Mouse (Mus musculus) lung, postnatal 0 days (tissue): ENCODE results near the gene Spsb4. TPM values are rescaled to one million over a fixed set of nuclear protein-coding genes. Genes with fewer than 3 reads are reported as not detected.

Source experiments
- ATAC-seq: fragments of 200-750 bp; cut with Nextera tagmentation; 2 replicates; pipeline ENCODE4 v1.8.0; 2017; ENCODE audit warnings: moderate library complexity
- DNase-seq: peaks from one replicate; pipeline ENCODE4 v3.0.0-alpha.2; 2016; ENCODE audit warnings: low spot score
- H3K27ac ChIP-seq: fragments of 300-500 bp; sonication (generic); 2 replicates; pipeline ENCODE4 v1.5.1; 2014; ENCODE audit warnings: antibody characterized with exemption, mild to moderate bottlenecking, low read length, mixed read lengths
- H3K27me3 ChIP-seq: fragments of 300-500 bp; sonication (generic); replicated peaks from 2 replicates; pipeline ENCODE4 v1.6.1; 2014; ENCODE audit warnings: low read length, mixed read lengths; ENCODE audit not compliant: insufficient read depth
- H3K36me3 ChIP-seq: fragments of 300-500 bp; sonication (generic); 2 replicates; pipeline ENCODE4 v1.6.1; 2014; ENCODE audit warnings: low read length, mixed read lengths; ENCODE audit not compliant: insufficient read depth
- H3K4me1 ChIP-seq: fragments of 300-500 bp; sonication (generic); 2 replicates; pipeline ENCODE4 v1.6.1; 2014; ENCODE audit warnings: antibody characterized with exemption, low read depth, low read length, mixed read lengths; ENCODE audit not compliant: insufficient read depth
- H3K4me2 ChIP-seq: fragments of 300-500 bp; sonication (generic); replicated peaks from 2 replicates; pipeline ENCODE4 v1.6.1; 2014; ENCODE audit warnings: low read depth, mild to moderate bottlenecking, low read length, moderate library complexity, mixed read lengths
- H3K4me3 ChIP-seq: fragments of 300-500 bp; sonication (generic); 2 replicates; pipeline ENCODE4 v1.5.1; 2014; ENCODE audit warnings: low read depth, low read length
- H3K9ac ChIP-seq: fragments of 300-500 bp; sonication (generic); replicated peaks from 2 replicates; pipeline ENCODE4 v1.6.1; 2014; ENCODE audit warnings: low read depth, mild to moderate bottlenecking
- H3K9me3 ChIP-seq: fragments of 300-500 bp; sonication (generic); 2 replicates; pipeline ENCODE4 v1.6.1; 2016; ENCODE audit warnings: low read length, mixed read lengths
- CTCF ChIP-seq: IDR thresholded peaks from 2 replicates; pipeline ENCODE4 v1.5.1; 2016; ENCODE audit warnings: antibody characterized with exemption, mild to moderate bottlenecking
- EP300 ChIP-seq: IDR thresholded peaks from 2 replicates; pipeline ENCODE4 v1.6.1; 2016; ENCODE audit warnings: antibody characterized with exemption, mild to moderate bottlenecking, control low read depth
- WGBS: fragments of 180-500 bp; shearing (Covaris S2); extraction: QIAGEN DNeasy Blood & Tissue Kit; methylation state at CpG from one replicate; pipeline ENCODE4 v1.1.7; 2014; 5-methylcytosine and 5-hydroxymethylcytosine counted together
- polyA plus RNA-seq: library from polyadenylated mRNA; unstranded; fragments of >200 nt; fragmentation: Nextera tagmentation; extraction: Ambion mirVana; gene quantifications from 2 replicates; pipeline ENCODE4 v1.2.1, GENCODE M21; 2015

Gene Spsb4
- polyA plus RNA-seq, 1 experiment from 2014 or later, result 2.2 TPM

DNA sequence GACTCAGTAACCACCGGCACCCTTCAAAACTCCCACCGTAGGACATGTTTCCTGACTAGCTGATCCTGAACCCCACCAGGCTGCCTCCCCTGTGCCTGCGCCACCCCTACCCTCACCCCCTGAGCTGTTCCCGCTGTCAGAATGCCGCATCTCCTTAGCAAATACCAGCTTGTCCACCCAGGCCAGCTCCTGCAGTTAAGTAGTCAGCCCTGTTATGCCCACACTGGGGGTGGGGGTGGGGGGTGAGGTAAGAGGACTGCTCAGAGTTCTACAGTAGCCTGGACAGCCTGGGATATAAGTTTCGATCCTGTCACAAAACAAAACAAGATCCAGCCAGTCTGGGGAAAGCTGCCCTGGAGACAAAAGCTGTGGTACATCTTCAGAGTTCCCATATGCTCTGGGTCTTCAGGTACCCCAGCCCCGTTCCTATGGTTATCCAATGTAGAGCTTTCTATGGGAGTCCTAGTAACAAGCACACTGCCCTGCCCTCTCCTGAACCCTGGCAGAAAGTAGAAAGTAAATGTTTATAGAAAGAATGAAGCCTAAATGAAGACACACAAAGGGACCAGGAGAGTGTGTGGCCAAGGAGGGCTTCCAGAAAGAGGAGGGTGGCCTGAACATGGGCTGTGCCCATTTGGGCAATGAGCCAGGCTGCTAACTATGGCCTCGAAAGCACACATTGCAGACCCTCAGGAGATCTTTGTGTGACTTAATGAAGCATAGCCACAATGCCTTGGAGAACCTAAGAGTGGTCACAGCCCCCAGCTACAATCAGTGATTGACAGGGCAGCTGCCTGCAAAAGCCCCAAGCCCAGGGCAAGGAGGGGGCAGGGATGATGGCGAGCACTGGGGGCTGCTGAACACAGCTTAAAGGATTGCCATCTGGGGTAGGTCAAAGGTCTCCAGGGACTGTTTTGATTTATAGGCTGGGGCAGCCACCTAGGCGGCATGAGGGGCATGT lies 38.3 kb downstream of the Spsb4 start:
- no peak overlapping the region for H3K27ac ChIP-seq
- H3K9me3 ChIP-seq, result no peaks in the 10 kb centered on the region
- no peaks in the 10 kb centered on the region for H3K36me3 ChIP-seq
- no peaks in the 10 kb centered on the region for H3K4me1 ChIP-seq
- no peak overlapping the region for H3K4me2 ChIP-seq
- H3K9ac ChIP-seq, result no peak overlapping the region
- H3K4me3 ChIP-seq, result no peak overlapping the region
- WGBS, result 30% methylated on average over 10 of the region's 10 CpGs
- TF ChIP-seq CTCF (no peak), EP300 (no peak)
- no peaks in the 10 kb centered on the region for H3K27me3 ChIP-seq
- DNase-seq, result no peak
- ATAC-seq, result peak; percentile 43; the same call in 1 of the 2 replicates

DNA sequence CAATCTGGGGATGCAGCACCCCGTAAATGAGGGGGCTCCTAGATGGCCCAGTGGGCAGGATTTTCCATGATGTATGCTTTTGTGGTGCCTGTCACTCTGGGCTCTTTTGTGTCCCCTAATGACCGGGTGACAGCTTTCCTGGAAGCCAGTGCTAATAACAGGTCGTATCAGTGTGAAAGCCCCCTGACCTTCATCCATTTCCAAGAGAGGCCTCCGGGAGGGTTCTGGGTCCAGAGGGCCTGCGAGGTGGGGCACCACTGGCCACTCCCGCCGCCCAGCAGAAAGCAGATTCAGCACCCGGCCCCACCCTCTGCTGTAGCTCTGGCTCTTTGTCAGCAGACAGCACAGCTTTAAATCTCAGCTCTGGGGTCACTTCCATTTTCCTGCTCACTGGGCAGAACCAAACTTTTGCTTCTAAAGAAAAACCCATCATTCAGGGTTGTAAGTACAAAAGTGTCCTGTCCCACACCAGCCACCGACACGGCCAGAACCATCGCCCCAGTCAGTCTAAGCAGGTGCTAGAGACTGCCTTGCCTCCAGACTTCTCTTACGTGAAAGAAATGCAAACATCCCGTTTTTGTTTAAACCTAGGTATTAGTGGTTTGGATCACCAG lies 39.1 kb downstream of the Spsb4 start:
- Histone ChIP-seq H3K4me1 (no peaks in the 10 kb centered on the region), H3K27me3 (no peaks in the 10 kb centered on the region), H3K27ac (no peak overlapping the region), H3K9me3 (no peaks in the 10 kb centered on the region), H3K4me2 (no peak overlapping the region), H3K4me3 (no peak overlapping the region), H3K36me3 (no peaks in the 10 kb centered on the region), H3K9ac (no peak overlapping the region)
- no peak for TF ChIP-seq EP300
- TF ChIP-seq CTCF, result no peak
- no peak for DNase-seq
- ATAC-seq, result no peak
- 34% methylated on average over 13 of the region's 13 CpGs for WGBS

- Histone ChIP-seq H3K27ac (no peak overlapping the region), H3K4me2 (no peak overlapping the region), H3K4me3 (no peak overlapping the region), H3K36me3 (no peaks in the 10 kb centered on the region), H3K9ac (no peak overlapping the region), H3K27me3 (no peaks in the 10 kb centered on the region), H3K4me1 (no peaks in the 10 kb centered on the region), H3K9me3 (no peaks in the 10 kb centered on the region)
- TF ChIP-seq EP300 (no peak), CTCF (no peak)
- WGBS, result 84% methylated on average over 10 of the region's 10 CpGs
- no peak for ATAC-seq
- DNase-seq, result no peak
Observed at GRCm38 (mm10) chr9:96978147-96978782, 40.4 kb downstream of the Spsb4 start.

DNA sequence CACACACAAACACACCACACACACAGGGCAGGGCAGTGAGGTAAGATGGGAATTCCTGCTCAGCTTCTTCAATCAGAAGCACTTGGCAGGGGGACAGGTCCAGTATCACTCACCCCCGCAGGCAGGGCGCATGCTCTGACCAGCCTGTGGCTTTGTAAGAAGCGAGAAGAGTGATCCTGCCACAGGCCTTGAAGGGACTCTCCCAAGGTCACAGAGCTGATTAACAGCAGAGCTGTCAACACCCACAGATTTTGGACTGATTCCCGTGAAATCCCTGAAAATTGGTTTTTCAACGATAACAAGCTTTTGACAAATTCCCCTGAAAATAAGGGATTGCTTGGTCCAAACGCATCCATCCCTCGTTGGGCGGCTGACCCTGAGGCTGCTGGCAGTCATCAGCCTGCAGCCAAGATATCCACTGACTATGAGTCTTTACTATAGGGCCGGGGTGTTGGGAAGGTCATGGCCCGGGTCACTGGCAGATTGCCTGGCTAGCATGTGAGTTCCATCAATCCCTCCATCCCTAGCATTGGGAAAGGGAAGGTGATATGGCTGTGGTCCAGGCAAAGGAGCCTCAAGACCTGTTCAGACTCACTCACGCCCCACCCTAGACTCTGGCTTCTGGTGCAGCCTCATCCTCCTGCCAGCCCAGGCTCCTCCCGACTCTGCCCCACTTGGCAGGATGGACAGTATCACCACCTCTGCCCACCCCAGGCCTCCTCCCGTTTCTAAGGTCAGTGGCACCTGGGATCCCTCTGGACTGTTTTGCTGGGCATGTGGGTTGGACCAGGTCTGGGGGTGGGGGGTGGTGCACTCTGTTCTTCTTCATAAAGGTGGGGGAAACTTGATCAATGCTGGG lies 41.1 kb downstream of the Spsb4 start:
- no peak overlapping the region for H3K4me3 ChIP-seq
- no peak for TF ChIP-seq EP300
- TF ChIP-seq CTCF, result no peak
- no peaks in the 10 kb centered on the region for H3K9me3 ChIP-seq
- no peak for ATAC-seq
- no peaks in the 10 kb centered on the region for H3K36me3 ChIP-seq
- no peak overlapping the region for H3K4me2 ChIP-seq
- H3K27me3 ChIP-seq, result no peaks in the 10 kb centered on the region
- no peak for DNase-seq
- 47% methylated on average over 13 of the region's 13 CpGs for WGBS
- no peaks in the 10 kb centered on the region for H3K4me1 ChIP-seq
- no peak overlapping the region for H3K27ac ChIP-seq
- H3K9ac ChIP-seq, result no peak overlapping the region

DNA sequence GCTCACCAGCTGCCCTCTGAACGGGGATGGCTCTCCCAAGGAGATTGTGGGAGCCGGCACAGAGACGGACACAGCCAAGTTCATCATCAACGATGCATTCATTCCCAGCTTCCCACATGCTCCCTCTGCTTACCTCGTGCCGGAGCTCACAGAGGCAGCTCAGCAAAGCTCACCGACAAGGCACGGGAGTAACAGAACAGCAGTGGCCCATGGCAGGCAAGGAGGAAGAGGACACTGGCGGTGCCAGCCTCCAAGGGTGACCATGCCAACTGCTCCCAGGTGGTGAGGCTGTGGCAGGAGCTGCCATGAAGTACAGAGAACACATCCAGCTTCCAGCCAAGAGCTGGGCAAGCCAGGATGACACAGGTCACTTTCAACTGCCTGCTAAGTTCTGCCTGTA lies 45.6 kb downstream of the Spsb4 start:
- DNase-seq (no peak), ATAC-seq (no peak)
- Histone ChIP-seq H3K4me2 (no peak overlapping the region), H3K27ac (no peak overlapping the region), H3K9me3 (no peaks in the 10 kb centered on the region), H3K36me3 (no peaks in the 10 kb centered on the region), H3K4me1 (no peaks in the 10 kb centered on the region), H3K9ac (no peak overlapping the region), H3K27me3 (no peaks in the 10 kb centered on the region), H3K4me3 (no peak overlapping the region)
- TF ChIP-seq EP300 (no peak), CTCF (no peak)
- 92% methylated on average over 9 of the region's 9 CpGs for WGBS
